Comparison of ENCODE assay signal across 14 mouse cellular contexts in the genomic region with DNA sequence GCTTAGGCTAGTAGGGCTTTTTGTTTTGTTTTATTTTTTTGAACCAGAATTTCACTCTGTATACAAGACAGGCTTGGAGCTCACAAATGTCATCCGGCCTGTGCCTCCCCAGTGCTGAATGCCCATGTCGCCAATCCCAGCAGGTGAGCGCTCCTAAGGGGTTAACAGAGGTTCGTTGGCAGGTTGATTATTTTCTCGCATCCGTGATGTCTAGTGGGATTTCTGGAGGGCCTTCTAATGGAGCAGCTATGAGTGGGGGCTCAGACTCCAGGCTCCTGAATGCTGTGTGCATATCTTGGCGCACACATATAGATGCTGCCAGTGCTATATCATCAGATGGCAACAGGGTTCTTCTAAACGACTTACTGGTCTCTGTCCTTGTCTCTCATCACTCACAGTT.
DNase-seq lines count a peak whose midpoint lies in the region; ATAC-seq and TF ChIP-seq lines count a peak whose summit lies in the region.
"Had no signal": no experiment of that assay in that cellular context is flagged by ENCODE, and none has a peak within 500 bp of the region (broad histone marks: within the 10 kb centered on the region; RNA-seq: fewer than 3 reads in every experiment).

No protein-coding gene starts in this region.

- H3K4me1 ChIP-seq in stomach, embryonic 15.5 days = peaks cover 20% of the 10 kb centered on the region
- H3K4me1 ChIP-seq in stomach, postnatal 0 days (replicated peaks; ENCODE audit: control insufficient read depth, insufficient read depth) = 0 out of 2 replicates have a peak, but pooled peaks cover 3% of the 10 kb centered on the region
- peaks cover 21% of the 10 kb centered on the region for H3K4me1 ChIP-seq in hindbrain, postnatal 0 days (ENCODE audit: insufficient read depth, low read length)
- peaks cover 22% of the 10 kb centered on the region for H3K4me1 ChIP-seq in olfactory bulb, adult 2 months (ENCODE audit: control insufficient read depth, insufficient read depth, low read length)

- no peaks in the 10 kb centered on the region for H3K27me3 ChIP-seq in stomach, embryonic 15.5 days (replicated peaks)
- no peaks in the 10 kb centered on the region for H3K27me3 ChIP-seq in stomach, postnatal 0 days (ENCODE audit: control insufficient read depth, insufficient read depth, low read length)
- no peaks in the 10 kb centered on the region for H3K27me3 ChIP-seq in hindbrain, postnatal 0 days (ENCODE audit: insufficient read depth, low read length)
- H3K27me3 ChIP-seq: embryonic facial prominence, embryonic 15.5 days had no signal

- H3K9ac ChIP-seq in stomach, embryonic 15.5 days = no peak overlapping the region
- H3K9ac ChIP-seq in stomach, postnatal 0 days (ENCODE audit: low read length) = no peak overlapping the region
- peak overlapping the region; percentile 77; the same call in 1 of the 2 replicates for H3K9ac ChIP-seq in hindbrain, postnatal 0 days (replicated peaks; ENCODE audit: low read length)
- H3K9ac ChIP-seq: embryonic facial prominence, embryonic 15.5 days had no signal

- 64% methylated on average over 8 of the region's 8 CpGs for WGBS in stomach, embryonic 15.5 days
- whole genome bisulfite sequencing in stomach, postnatal 0 days = 71% methylated on average over 8 of the region's 8 CpGs
- WGBS in hindbrain, postnatal 0 days = 36% methylated on average over 8 of the region's 8 CpGs
- 39% methylated on average over 8 of the region's 8 CpGs for WGBS in olfactory bulb, adult 2 months

- no peaks in the 10 kb centered on the region for H3K36me3 ChIP-seq in stomach, embryonic 15.5 days
- no peaks in the 10 kb centered on the region for H3K36me3 ChIP-seq in stomach, postnatal 0 days (ENCODE audit: control insufficient read depth, insufficient read depth, low read length)
- H3K36me3 ChIP-seq in hindbrain, postnatal 0 days (ENCODE audit: insufficient read depth, low read length) = no peaks in the 10 kb centered on the region
- H3K36me3 ChIP-seq: embryonic facial prominence, embryonic 15.5 days had no signal

- no peak for TF ChIP-seq CTCF in stomach, postnatal 0 days (IDR thresholded peaks at IDR 0.05; ENCODE audit: low read depth)
- TF ChIP-seq CTCF in hindbrain, postnatal 0 days (IDR thresholded peaks at IDR 0.05; ENCODE audit: low read depth) = no peak
- no peak for TF ChIP-seq CTCF in olfactory bulb, adult 2 months (IDR thresholded peaks at IDR 0.05; ENCODE audit: insufficient read depth, low read depth, low read length)

- ATAC-seq in cerebellum, adult (ENCODE audit: insufficient number of reproducible peaks, low FRiP score, low TSS enrichment) = no peak
- ATAC-seq in stomach, embryonic 15.5 days (ENCODE audit: insufficient read depth, low FRiP score, low read depth) = no peak
- no peak for ATAC-seq in stomach, postnatal 0 days (ENCODE audit: low FRiP score, low TSS enrichment)
- no peak for ATAC-seq in hindbrain, postnatal 0 days

- no peak overlapping the region for H3K27ac ChIP-seq in stomach, embryonic 15.5 days
- no peak overlapping the region for H3K27ac ChIP-seq in stomach, postnatal 0 days (replicated peaks)
- peak overlapping the region; percentile 32; the same call in 1 of the 2 replicates for H3K27ac ChIP-seq in hindbrain, postnatal 0 days
- no peak overlapping the region for H3K27ac ChIP-seq in olfactory bulb, adult 2 months (ENCODE audit: insufficient read depth, low read depth, low read length)
- H3K27ac ChIP-seq: embryonic facial prominence, embryonic 15.5 days had no signal

- no peaks in the 10 kb centered on the region for H3K9me3 ChIP-seq in stomach, embryonic 15.5 days
- no peaks in the 10 kb centered on the region for H3K9me3 ChIP-seq in stomach, postnatal 0 days (ENCODE audit: control insufficient read depth, low read length)
- H3K9me3 ChIP-seq in hindbrain, postnatal 0 days (ENCODE audit: low read length) = no peaks in the 10 kb centered on the region
- H3K9me3 ChIP-seq: embryonic facial prominence, embryonic 15.5 days had no signal

- peak; percentile 71 for DNase-seq in cerebellum, adult 11-12 months
- no peak for DNase-seq in stomach, postnatal 0 days (ENCODE audit: low spot score)
- DNase-seq in hindbrain, postnatal 0 days (ENCODE audit: low spot score) = no peak
- DNase-seq in frontal cortex, postnatal 36 days (ENCODE audit: low spot score in 2 of 2) = no peak
- no peak for DNase-seq in ovary, postnatal 14 days (ENCODE audit: low spot score)
- DNase-seq: kidney, adult 9 months; layer of hippocampus, postnatal 36 days; liver; lung, postnatal 10 days; right cerebral cortex, postnatal 14 days had no signal

- H3K4me3 ChIP-seq in stomach, embryonic 15.5 days (replicated peaks) = no peak overlapping the region
- H3K4me3 ChIP-seq in stomach, postnatal 0 days (ENCODE audit: low read depth, low read length) = no peak overlapping the region
- H3K4me3 ChIP-seq in hindbrain, postnatal 0 days (ENCODE audit: low read length) = peak overlapping the region; percentile 53
- H3K4me3 ChIP-seq in olfactory bulb, adult 2 months (ENCODE audit: insufficient read depth, low read depth, low read length) = peak overlapping the region; percentile 48
- H3K4me3 ChIP-seq: embryonic facial prominence, embryonic 15.5 days had no signal

- H3K4me2 ChIP-seq in stomach, embryonic 15.5 days = peak overlapping the region; percentile 29; the same call in 1 of the 2 replicates
- no peak overlapping the region for H3K4me2 ChIP-seq in stomach, postnatal 0 days (replicated peaks; ENCODE audit: low read depth)
- peak overlapping the region; percentile 71 for H3K4me2 ChIP-seq in hindbrain, postnatal 0 days (ENCODE audit: low read depth, low read length)
- H3K4me2 ChIP-seq: embryonic facial prominence, embryonic 15.5 days had no signal

- no peak for TF ChIP-seq POLR2A in olfactory bulb, adult 2 months (IDR thresholded peaks at IDR 0.05; ENCODE audit: insufficient read depth, low read depth, low read length)

- TF ChIP-seq EP300 in stomach, postnatal 0 days (optimal IDR thresholded peaks at IDR 0.05) = no peak

Comparison
In these comparisons a context has a peak if more than half of its experiments do, and no peak if none do; other contexts are left out.
1. H3K4me3 ChIP-seq: peak in hindbrain, postnatal 0 days (single experiment) and olfactory bulb, adult 2 months (single experiment); none in stomach, embryonic 15.5 days (single experiment) and stomach, postnatal 0 days (single experiment).